Comparison of ENCODE assay signal across 1 mouse cellular context in the genomic region with DNA sequence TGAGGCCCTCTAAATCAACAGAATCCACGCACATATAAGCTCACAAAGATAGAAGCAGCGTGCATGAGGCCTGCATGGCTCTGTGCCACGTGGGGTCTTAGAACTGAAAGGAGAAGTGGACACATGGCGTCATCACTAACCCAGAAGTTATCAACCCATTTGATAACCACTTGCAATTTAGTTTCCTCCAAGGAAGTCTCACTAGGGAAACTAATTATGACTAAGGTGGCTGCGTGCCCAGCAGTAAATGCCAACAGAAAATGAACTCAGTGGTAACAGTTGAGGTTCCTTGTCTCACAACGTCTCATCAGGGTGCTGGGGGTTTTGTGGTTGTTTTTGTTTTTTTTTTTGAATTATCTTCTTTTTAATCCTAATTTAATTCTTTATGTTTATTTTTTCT.
A peak's percentile ranks its signal among the peaks of the same experiment; 100 is the strongest.
TF ChIP-seq lines count a peak whose summit lies in the region.

No protein-coding gene starts in this region.

TF ChIP-seq in MEL, 35 proteins besides CTCF, POLR2A, EP300 and RAD21 (continued from another document):
- TF ChIP-seq CHD2 (IDR thresholded peaks at IDR 0.05; ENCODE audit: low read length) (no peak), NRF1 (IDR thresholded peaks at IDR 0.05; ENCODE audit: insufficient read depth, low read depth, low read length, poor library complexity, severe bottlenecking) (no peak; the same call in 1 of the 2 replicates), MAFK (IDR thresholded peaks at IDR 0.05; ENCODE audit: borderline replicate concordance, low read depth, low read length) (peak; percentile 89), USF1 (IDR thresholded peaks at IDR 0.05; ENCODE audit: low read depth, low read length) (peak; percentile 90), RCOR1 (IDR thresholded peaks at IDR 0.05; ENCODE audit: low read depth, low read length) (peak; percentile 93), CHD1 (IDR thresholded peaks at IDR 0.05; ENCODE audit: low read depth, low read length) (no peak), MAX (IDR thresholded peaks at IDR 0.05; ENCODE audit: low read length) (peak; percentile 100), JUND (IDR thresholded peaks at IDR 0.05; ENCODE audit: low read depth, low read length) (peak; percentile 94), GABPA (IDR thresholded peaks at IDR 0.05; ENCODE audit: low read depth, low read length) (no peak), BHLHE40 (IDR thresholded peaks at IDR 0.05; ENCODE audit: borderline replicate concordance, low read depth, low read length) (peak; percentile 76), TCF12 (IDR thresholded peaks at IDR 0.05; ENCODE audit: low read depth, low read length) (peak; percentile 93), GATA1 (IDR thresholded peaks at IDR 0.05; ENCODE audit: low read depth, low read length) (peak; percentile 97), MAZ (IDR thresholded peaks at IDR 0.05; ENCODE audit: low read depth, low read length) (no peak), USF2 (IDR thresholded peaks at IDR 0.05; ENCODE audit: borderline replicate concordance in 1 of 2, insufficient read depth in 1 of 2, low read depth in 1 of 2, low read length in 2 of 2) (peak in 1 of 2 experiments; percentile 45; a peak in 1 of 4 replicates), ZNF384 (IDR thresholded peaks at IDR 0.05; ENCODE audit: low read depth, low read length) (peak; percentile 90), TBP (IDR thresholded peaks at IDR 0.05; ENCODE audit: low read depth, low read length) (peak; percentile 79), HCFC1 (IDR thresholded peaks at IDR 0.05; ENCODE audit: low read depth, low read length) (peak; percentile 71; the same call in 1 of the 2 replicates), MEF2A (IDR thresholded peaks at IDR 0.05; ENCODE audit: extremely low read depth, insufficient replicate concordance, low read depth, low read length, poor library complexity, severe bottlenecking) (peak; percentile 73; the same call in 1 of the 2 replicates), POLR2AphosphoS5 (IDR thresholded peaks at IDR 0.05; ENCODE audit: borderline replicate concordance, low read depth, low read length) (no peak), POLR2AphosphoS2 (IDR thresholded peaks at IDR 0.05; ENCODE audit: low read length) (no peak), MXI1 (IDR thresholded peaks at IDR 0.05; ENCODE audit: low read depth, low read length) (peak; percentile 90), TAL1 (IDR thresholded peaks at IDR 0.05; ENCODE audit: low read length) (peak; percentile 58), ZKSCAN1 (IDR thresholded peaks at IDR 0.05; ENCODE audit: low read depth, low read length) (no peak)
